Mouse (Mus musculus) monocyte, adult 2 months (primary cell): ENCODE data around the gene Tmem238.

Experiments
- DNase-seq, 2 experiments: peaks; one replicate each; pipeline ENCODE4 v3.0.0; 2022; ENCODE audit warnings: low spot score in 2 of 2, low read depth in 1 of 2

The Tmem238 gene

DNA sequence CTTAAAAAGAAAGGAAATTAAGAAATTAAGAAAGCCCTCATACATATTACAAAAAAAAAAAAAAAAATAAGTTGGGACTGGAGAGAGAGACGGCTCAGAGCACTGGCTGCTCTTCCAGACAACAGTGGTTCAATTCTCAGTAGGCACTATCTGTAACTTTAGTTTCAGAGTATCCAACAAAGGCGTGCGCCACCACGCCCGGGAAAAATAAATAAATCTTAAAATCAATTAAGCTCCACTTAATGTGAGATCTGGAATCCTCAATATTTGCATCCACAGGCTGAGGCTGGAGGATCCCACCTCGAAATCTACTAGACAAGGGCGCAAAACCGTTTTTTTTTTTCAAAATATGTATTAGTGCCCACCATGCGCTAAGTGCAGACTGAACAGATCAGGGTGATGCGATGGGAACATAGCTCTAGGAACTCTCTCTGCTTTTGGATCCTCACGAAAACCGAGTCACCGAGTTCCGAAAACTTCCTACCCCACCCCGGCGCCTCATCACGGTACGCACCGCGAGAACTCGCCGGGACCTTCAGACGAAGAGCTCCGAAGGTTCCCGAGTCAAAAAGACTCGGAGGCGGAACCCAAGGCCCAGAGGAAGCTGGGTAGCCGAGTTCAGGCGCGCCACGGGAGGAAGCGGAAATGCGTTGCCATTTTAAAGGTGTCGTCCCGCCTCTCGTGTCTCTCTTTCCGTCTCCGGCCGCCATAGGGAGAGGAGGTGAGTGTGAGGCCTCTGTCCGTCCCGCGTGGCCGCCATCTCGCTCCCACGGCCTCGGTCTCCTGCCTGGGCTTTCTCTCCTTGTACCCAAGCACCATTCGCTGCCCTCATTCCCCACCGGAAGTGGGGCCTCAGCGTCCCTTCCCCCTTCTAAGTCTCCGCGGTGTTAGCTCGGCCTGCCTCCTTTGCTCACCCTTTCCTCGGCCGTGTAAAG, 3.1 kb upstream of the Tmem238 start, which contains the start of gene Rpl28:
Gene Rpl28 (plus strand): TSS at position 597 of the 935 bp plus-strand sequence.
- peak; percentile 85 to 90 for DNase-seq

DNA sequence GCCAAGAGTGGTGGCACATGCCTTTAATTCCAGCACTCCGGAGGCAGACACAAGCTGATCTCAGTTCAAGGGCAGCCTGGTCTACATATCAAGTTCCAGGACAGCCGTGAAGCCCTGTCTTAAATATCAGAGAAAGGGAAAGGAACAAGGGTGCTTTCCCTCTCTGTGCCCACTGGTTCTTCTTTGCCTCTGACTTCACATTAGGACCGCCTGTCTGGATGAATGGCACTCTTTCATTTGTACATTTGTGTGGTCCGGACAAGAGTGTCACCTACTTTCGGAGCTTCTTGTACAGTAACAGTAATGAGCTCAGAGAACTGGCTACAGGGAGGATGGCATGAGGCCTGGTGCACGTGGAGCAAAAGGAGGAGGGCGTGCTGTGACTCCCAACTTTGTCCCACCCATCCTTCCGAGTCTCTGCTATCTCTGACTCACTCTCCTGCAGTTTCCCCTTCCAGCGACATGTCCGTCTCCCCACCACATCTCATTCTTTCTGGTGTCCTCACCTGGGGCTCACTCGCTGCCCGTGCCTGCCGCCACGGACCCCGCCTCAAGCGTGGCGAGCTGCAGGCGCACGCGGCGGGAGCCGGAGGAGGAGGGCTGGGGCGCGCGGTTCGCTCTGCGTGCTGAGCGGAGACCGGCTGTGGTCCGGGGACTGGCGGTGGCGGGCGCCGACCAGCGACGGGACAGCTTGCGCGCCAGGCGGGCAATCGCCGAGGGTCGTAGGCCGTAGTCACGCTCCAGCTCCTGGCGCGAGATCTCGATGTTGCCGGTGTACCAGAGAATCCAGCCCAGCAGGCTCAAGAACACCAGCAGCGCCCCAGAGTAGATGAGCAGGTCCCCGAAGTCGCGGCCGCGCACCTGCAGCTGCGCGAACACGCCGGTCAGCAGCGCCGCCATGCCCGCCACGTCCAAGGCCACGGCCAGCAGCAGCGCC, 689 bp downstream of the Tmem238 start:
- no peak for DNase-seq

DNA sequence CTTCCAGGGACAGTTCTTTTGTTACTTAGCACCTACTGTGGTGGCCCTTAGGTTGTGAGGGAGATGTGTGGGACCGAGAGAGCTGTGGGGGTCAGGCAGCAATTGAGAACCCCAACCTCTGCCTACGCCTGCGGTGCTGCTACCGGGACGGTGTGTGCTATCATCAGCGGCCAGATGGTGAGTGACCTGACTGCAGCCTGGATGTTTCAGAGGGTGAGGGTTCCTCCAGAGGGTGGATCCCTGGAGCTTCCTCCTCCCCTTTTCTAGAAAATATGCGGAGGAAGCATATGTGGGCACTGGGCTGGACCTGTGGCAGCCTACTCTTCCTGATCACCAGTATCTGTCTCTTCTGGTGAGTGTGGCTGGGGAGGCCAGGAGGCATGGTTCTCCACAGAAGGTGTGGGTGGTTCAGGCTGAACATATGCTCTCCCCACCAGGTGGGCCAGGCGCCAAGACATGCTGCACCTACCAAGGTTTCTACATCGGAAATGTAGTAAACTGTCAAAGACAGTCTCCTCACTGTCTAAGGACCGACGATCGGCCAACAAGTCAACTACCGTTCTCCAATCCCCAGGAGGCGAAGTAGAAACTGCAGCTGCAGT, 5.7 kb downstream of the Tmem238 start:
- no peak for DNase-seq

DNA sequence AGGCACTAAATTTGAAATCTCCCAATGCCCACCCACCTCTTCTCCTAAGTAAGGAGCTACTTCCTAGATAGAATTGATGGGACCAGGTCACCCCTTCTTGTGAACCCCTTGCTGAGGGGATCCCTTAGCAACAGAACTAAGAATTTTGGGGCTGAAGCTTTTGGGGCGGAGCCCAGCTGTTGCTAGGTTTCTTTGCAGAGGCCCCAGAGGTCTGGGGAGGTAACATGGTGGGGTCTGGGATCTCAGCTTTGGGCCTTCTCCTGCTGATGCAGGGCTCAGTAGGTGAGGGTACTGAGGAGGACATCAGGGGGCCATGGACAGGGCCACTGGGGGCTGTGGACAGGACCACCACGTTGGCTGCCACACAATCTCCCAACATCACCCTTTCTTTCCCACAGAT, 6.7 kb downstream of the Tmem238 start, which contains the start of the genes Il11 and Tmem190:
Gene Il11 (minus strand): TSS at position 101 of the 400 bp plus-strand sequence.
Gene Tmem190 (plus strand): TSS at position 179 of the 400 bp plus-strand sequence.
- DNase-seq = no peak

DNA sequence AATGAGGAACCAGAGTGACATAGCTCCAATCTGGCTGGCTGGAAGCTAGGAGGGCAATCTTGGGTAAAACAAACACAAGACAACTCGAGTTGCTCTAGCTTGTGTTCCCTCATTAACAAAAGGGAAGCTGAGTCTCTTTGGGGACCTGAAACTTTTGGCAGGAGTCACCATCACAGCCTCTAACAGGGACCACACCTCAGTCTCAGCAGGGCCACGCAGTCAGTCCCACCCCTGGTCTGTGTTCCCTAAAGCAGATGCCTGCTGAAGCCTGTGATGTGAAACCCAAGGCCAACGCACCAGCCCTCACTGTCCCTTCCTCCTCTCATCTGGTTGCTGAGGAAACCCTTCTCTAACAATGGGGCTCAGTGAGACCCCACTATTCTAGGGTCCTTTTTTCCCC, 7.3 kb downstream of the Tmem238 start:
- no peak for DNase-seq

DNA sequence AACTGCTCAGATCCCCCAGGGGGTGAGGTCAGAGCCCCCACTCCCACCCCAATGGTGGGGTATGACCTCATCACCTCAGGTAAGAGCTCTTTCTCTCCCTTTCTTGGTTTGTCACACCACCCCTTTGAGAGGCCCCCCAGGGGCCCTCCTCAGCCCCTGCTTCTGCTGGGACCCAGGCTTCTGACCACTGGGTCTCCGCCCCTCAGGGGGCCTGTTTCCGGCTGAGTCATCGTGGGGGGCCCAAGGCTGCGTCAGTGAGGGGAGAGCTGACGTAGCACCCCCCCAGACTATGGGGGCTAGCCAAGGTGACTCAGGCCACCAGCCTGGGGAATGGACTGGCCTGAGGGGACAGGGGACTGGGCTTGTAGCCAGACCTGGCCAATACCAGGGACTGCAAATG, 9.5 kb downstream of the Tmem238 start:
- no peak for DNase-seq

DNA sequence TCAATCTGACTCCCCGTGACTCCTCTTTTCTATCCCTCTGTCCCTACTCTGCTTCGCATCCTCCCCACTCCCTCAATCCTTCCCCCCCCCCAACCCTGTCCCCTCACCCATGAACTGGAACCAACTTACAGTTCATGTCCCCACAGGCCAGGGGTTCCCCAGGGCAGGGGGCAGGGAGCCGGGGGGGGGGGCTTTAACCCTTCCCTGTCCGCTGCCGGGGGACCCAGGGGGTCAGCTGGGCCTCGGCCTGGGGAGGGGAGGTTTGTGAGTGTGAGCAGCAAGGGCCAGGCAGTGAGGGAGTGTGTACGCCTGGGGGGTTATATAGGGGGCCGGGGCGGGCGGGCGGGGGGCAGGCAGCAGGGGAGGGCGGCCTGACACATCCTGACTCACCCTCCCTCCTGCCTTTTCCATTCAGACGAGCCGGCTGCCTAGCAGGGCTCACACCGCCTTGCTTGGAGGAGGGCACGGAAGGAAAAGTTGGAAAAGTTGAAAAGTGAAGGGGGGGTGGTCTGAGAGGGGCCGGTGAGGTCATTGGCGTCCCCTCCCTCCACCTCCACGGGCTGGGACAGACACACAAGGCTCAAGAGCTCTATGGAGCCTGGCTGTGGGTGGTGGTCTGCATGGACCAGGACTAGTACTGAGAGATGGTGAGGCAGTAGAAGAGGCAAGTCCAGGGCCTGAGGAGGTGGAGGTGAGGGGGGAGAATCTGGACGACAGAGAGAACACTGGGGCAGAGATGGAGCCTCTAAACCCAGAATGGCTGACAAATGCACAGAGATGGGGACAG, 11.4 kb downstream of the Tmem238 start:
- no peak for DNase-seq

DNA sequence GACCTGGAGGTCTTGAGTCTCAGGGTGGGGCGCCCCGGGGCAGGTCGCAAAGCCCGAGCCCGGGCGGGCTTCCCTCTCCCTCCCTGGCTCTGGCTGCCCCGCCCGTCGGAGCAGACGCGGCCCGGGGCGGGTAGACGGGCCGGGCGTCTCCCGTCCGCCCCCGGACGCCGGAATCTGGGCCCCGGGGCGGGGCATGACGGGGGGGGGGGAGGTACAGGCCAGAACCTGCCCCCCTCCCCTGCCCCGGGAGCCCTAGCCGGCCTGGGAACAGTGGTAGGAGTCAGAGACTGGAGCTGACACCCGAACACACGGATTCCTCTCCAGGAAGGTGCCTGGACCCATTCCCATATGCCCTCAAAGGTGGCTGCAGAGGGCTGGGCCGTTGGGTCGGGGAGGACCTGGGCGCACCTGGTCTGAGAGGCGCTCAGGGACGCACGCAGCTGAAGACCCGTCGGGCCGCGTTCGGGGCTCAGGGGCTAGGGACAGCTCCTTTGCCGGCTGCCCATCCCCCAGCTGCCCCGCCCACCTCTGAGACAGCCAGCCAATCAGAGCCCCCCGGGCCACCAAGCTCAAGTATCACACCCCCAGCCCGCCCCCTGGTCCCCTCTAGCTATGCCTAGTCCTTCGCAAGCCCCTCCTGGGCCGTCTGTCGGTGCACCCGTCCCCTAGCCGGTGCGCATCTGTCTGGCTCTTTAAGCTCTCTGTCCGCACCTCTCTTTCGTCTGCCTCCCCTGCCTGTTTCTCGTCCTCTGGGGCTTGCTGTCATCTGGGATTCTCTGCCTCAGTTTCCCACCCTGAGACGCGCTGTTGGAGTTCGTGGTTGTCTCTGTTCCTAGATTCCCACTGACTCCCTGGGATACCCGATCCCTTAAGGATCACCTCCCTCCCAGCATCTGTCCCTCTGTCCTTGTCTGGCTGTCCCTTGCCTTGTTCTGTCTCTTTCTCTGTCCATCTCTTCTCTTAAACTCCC, 12.3 kb downstream of the Tmem238 start:
- no peak for DNase-seq

DNA sequence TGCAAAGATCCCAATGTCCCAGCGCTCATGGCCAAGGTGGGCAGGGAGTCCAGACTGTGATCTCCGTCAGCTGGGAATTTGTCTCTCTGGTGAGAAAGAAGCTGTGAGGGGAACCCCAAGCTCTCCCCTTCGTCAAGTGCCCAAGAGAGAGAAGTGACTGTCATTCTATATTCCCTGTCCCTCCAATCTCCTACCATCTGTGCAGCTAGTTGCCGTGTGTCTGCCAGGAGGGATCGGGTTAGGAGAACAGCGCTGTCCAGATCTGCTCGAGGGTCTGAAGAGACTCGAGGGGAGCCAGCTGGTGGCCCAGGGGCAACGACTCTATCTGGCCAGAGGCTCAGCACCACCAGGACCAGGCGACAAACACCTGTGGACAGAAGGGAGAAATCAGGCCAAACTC, 13.3 kb downstream of the Tmem238 start:
- DNase-seq = no peak

DNA sequence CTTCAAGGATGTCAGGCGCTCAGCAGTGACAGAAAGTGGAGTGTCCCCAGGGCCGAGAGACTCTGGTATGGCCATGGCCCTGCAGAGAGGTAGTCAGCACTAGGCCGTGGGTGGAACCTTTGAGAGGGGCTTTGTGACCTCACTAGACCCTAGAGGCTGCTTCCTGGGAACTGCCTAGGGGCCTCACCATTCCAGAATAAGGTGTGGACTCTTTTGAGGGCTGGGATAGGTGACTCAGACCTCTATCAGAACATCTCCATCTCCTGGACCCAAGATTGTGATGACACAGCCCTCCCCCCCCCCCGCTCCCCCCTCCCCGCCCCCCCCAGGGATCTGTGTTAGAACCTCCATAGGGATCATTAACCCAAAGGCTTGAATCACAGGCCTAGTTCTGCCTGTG, 18.3 kb downstream of the Tmem238 start, which contains the start of gene Fam71e2:
Gene Fam71e2 (minus strand): TSS at position 101 of the 400 bp plus-strand sequence.
- no peak for DNase-seq

DNA sequence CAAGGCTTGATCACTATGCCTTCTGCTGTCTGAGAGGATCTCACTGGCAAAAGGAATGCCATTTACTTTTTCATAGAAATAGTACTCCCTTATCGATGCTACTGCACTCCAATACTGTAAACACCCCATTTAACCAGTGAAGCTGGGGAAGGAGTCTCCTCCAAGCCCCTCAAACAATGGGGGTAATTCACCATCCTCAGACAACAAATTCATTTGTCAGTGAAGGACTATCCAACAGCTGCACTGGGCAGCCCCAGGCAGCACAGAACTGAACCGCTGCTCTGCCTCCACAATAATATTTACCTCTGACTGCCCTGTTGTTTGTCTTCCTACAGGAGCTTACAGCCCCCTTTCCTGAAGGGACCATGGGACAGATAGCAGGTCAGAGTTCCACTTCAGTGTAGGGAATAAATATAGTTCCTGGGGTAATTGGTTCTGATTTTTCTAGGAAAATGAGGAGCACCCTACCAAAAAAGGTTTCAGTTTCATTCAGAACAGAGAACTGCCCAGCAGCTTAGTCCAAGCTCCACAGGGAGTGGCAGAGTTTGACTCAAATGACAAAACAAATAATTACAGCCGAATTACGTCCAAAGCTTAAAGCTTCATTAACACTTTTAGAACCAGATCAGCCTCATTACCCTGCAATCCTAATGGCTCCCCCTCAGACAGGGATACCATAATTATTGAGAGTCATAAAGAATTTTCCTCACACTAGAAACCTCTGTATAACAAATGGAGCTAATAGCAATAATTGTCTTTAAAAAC, 24.3 kb downstream of the Tmem238 start:
- no peak for DNase-seq

DNA sequence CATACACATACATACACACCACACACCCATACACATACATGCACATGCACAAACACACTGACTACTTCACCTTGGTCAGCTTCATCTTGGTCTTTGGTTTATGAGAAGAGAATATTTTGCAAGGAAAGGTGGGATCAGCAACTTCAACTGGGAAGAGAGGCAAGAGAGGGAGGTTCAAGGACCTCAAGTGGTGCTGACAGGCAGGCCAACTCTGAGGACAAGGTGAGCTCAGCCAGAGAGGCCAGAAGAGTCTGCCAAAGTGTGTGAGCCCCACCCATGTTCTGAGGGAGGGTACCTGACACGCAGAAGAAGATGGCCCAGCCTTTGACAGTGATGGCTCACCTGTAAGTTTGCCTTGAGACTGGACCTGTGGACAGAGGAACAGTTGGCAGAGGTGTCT, 29.8 kb downstream of the Tmem238 start:
- DNase-seq = no peak

DNA sequence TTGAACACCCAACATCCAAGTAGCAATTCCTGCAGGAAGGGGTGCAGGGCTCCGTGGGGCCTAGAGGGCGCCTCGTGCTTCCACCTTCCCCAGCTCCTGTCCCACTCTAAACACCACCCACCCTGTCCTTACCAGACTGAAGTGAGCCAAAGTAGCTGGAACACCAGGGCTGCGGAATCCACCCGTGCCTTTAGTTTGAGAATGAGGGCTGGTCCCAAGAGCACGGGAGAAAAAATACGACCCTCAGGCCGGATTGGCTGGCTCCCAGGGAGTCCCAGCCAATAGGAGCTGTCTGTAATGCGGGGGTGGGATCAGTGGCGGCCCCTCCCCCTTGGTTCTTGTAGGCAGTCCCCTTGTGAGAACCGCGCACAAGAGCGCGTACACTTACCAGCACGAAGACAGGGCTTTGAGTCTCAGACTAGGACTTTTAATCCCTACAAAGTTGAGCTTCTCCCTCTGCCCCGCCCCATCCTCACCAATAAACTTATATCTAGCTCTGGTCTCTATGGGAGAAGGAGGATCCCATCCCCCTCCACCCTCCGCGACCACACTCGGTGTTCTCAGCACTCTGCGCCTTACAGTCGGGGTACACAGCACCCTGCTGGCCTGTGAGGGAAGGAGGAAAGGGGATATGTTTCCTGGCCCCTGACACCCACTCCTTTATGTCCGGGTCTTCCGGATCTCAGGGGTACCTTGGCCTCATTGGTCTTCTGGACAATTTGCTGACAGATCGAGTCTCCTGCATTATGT, 36.5 kb downstream of the Tmem238 start, which contains the start of gene Cox6b2:
Gene Cox6b2 (minus strand): TSS at position 274 of the 750 bp plus-strand sequence.
- DNase-seq = peak; percentile 38 to 45

DNA sequence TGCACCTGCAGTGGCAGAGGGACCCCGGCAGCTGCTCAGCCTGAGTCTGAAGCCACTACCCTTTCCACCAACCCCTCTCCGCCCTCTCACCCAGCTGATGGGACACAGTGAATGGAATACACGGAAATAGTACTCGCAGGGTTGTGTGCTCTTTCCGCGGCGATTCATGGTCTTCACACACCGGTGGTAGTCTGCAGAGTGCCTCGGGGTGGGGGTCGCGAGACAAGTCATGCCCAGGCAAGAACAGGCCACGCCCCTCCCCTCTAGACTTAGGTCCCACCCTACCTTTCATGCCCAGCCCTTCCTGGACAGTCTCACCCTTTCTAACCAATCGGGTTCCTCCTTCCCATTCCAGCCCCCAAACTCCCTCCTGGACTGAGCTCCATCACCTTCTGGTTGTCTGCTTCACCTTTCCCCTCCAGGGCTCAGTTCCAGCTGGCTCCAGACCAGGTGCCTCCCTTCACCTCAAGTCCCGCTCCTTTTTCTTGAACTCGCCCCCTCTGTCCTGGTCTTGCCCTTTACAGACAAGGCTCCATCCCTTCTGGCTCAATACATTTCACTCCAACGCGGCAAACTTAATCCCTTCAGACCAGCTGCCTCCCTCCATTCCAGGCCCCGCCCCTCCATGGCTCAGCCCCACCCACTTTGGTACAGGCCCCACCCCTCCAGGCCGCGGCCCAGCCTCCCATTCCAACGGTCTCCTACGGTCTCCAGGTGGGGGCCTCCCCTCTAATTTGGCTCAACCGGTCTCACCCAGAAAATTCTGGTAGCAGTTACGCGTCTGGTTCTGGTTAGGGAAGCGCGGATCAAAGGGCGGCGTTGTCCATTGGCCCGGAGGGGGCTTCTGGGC, 37.3 kb downstream of the Tmem238 start:
- no peak for DNase-seq

DNA sequence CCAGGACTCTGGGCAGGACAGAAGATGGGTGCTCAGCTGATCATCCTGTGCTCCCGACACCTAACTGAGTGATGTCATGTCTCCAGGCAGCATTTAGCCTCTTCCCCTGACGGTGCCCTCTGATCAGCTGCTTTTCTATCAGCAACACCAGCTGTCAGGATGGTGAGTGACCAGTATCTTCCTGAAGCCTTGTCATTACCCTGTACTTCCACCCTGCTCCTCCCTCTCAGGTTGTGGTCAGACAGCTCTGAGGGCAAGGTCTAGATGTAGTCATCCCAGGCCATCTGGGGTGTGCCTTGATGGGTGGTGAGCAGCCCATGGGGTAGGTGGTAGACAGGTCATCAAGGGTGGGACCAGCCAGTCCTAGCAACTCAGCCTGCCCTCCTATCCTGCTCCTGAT, 40.3 kb downstream of the Tmem238 start:
- DNase-seq = no peak

DNA sequence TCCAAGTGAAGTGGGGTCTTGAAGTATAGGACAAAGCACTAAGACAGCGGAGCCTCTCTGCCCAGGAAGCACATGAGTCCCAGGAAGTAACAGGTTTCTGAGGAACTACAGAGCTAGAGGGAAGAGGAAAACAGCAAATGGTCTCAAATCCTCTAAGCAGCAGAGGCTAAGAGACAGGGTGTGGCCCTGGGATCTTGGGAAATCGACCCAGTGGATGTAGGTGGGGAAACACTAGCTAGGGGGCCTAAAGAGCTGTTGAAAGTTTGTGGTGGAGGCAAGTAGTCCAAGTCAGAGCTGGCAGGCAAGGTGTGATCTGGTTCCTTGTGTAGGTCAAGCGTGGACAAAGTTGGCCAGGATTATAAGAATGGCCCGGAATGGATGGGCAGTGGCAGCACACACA, 41.1 kb downstream of the Tmem238 start:
- DNase-seq = no peak
